Comparison of ENCODE assay signal across 12 mouse cellular contexts in genomic region chr6:36843031-36843488, GRCm38 (mm10). TPM values are rescaled to one million over a fixed set of nuclear protein-coding genes. Genes with fewer than 3 reads are reported as not detected.
DNase-seq lines count a peak whose midpoint lies in the region; ATAC-seq and TF ChIP-seq lines count a peak whose summit lies in the region.
"Had no signal": no experiment of that assay in that cellular context is flagged by ENCODE, and none has a peak within 500 bp of the region (broad histone marks: within the 10 kb centered on the region; RNA-seq: fewer than 3 reads in every experiment).

No protein-coding gene starts in this region.

- peaks cover 4% of the 10 kb centered on the region; the same call in 1 of the 2 replicates for H3K36me3 ChIP-seq in hindbrain, postnatal 0 days (ENCODE audit: insufficient read depth, low read length)
- peaks cover 10% of the 10 kb centered on the region; the same call in 1 of the 2 replicates for H3K36me3 ChIP-seq in hindbrain, embryonic 14.5 days (replicated peaks; ENCODE audit: control insufficient read depth, insufficient read depth)
- no peaks in the 10 kb centered on the region for H3K36me3 ChIP-seq in heart, embryonic 10.5 days
- H3K36me3 ChIP-seq: forebrain, embryonic 10.5 days had no signal

- DNase-seq in hindbrain, postnatal 0 days (ENCODE audit: low spot score): peak; percentile 43
- DNase-seq in hindbrain, embryonic 14.5 days (ENCODE audit: low spot score): no peak
- DNase-seq in 3T3-L1 (ENCODE audit: low read depth, low spot score) (peak; percentile 66), NIH3T3 (ENCODE audit: low read depth) (peak; percentile 61)
- DNase-seq in left cerebral cortex, postnatal 14 days (ENCODE audit: low spot score in 2 of 2): peak; percentile 52 to 64
- DNase-seq in kidney, postnatal 36 days: no peak
- DNase-seq in heart, embryonic 10.5 days (ENCODE audit: low spot score): no peak
- DNase-seq: adrenal gland, postnatal 14 days; gastrocnemius, postnatal 36 days had no signal

- peaks cover 4% of the 10 kb centered on the region; the same call in 1 of the 2 replicates for H3K4me1 ChIP-seq in hindbrain, postnatal 0 days (ENCODE audit: insufficient read depth, low read length)
- peaks cover 3% of the 10 kb centered on the region; the same call in 1 of the 2 replicates for H3K4me1 ChIP-seq in hindbrain, embryonic 14.5 days (replicated peaks; ENCODE audit: control insufficient read depth, insufficient read depth, low read length)
- H3K4me1 ChIP-seq in heart, embryonic 10.5 days: peaks cover 3% of the 10 kb centered on the region

- TF ChIP-seq CTCF in hindbrain, postnatal 0 days (IDR thresholded peaks at IDR 0.05; ENCODE audit: low read depth): no peak

- intact Hi-C loops in left cerebral cortex, postnatal 14 days (cut with DNase I): no loop called here

- ATAC-seq in hindbrain, postnatal 0 days: no peak; the same call in 1 of the 2 replicates
- ATAC-seq in hindbrain, embryonic 14.5 days (ENCODE audit: low FRiP score): no peak
- ATAC-seq: intestine, postnatal 0 days had no signal

- H3K9ac ChIP-seq in hindbrain, postnatal 0 days (replicated peaks; ENCODE audit: low read length): no peak overlapping the region
- H3K9ac ChIP-seq in hindbrain, embryonic 14.5 days: no peak overlapping the region

- no peaks in the 10 kb centered on the region for H3K9me3 ChIP-seq in hindbrain, postnatal 0 days (ENCODE audit: low read length)
- no peaks in the 10 kb centered on the region for H3K9me3 ChIP-seq in hindbrain, embryonic 14.5 days (ENCODE audit: control insufficient read depth, low read length)
- no peaks in the 10 kb centered on the region for H3K9me3 ChIP-seq in heart, embryonic 10.5 days
- H3K9me3 ChIP-seq: forebrain, embryonic 10.5 days had no signal

- no peaks in the 10 kb centered on the region for H3K27me3 ChIP-seq in hindbrain, postnatal 0 days (ENCODE audit: insufficient read depth, low read length)
- no peaks in the 10 kb centered on the region for H3K27me3 ChIP-seq in hindbrain, embryonic 14.5 days (ENCODE audit: control insufficient read depth, insufficient read depth, low read length)
- H3K27me3 ChIP-seq in heart, embryonic 10.5 days (ENCODE audit: insufficient read depth, poor library complexity, severe bottlenecking): no peaks in the 10 kb centered on the region

- peak overlapping the region; percentile 20; the same call in 1 of the 2 replicates for H3K27ac ChIP-seq in hindbrain, postnatal 0 days
- no peak overlapping the region for H3K27ac ChIP-seq in hindbrain, embryonic 14.5 days
- no peak overlapping the region for H3K27ac ChIP-seq in heart, embryonic 10.5 days
- H3K27ac ChIP-seq: forebrain, embryonic 10.5 days had no signal

- H3K4me2 ChIP-seq in hindbrain, postnatal 0 days (ENCODE audit: low read depth, low read length): no peak overlapping the region
- H3K4me2 ChIP-seq in hindbrain, embryonic 14.5 days (replicated peaks): no peak overlapping the region

- H3K4me3 ChIP-seq in hindbrain, postnatal 0 days (ENCODE audit: low read length): no peak overlapping the region
- H3K4me3 ChIP-seq in hindbrain, embryonic 14.5 days (replicated peaks; ENCODE audit: low read length): no peak overlapping the region
- H3K4me3 ChIP-seq in heart, embryonic 10.5 days: no peak overlapping the region
- H3K4me3 ChIP-seq: forebrain, embryonic 10.5 days had no signal

- 45% methylated on average over 3 of the region's 3 CpGs for WGBS in hindbrain, postnatal 0 days
- WGBS in hindbrain, embryonic 14.5 days: 73% methylated on average over 3 of the region's 3 CpGs
- 61% methylated on average over 3 of the region's 3 CpGs for WGBS in heart, embryonic 10.5 days

RNA-seq across cellular contexts. Expression of gene Ptn, which starts 33.0 kb away (rescaled TPM):
- 396 and 403 TPM in 2 replicates for total RNA-seq in hindbrain, postnatal 0 days (2014; rRNA removed)
- polyA plus RNA-seq in hindbrain, postnatal 0 days (2015; fragmentation: Nextera tagmentation; extraction: Ambion mirVana): 1,251 and 1,433 TPM in 2 replicates
- 732 and 771 TPM in 2 replicates for polyA plus RNA-seq in hindbrain, embryonic 14.5 days (2014; fragmentation: Nextera tagmentation; extraction: Ambion mirVana)
- 100 to 1,000 TPM; 630 to 696 TPM for total RNA-seq in left cerebral cortex, postnatal 14 days (2021)
- polyA plus RNA-seq in heart, embryonic 10.5 days (2016; fragmentation: Nextera tagmentation; extraction: Ambion mirVana): 143 and 358 TPM in 2 replicates
- total RNA-seq: liver, adult 2 months had no signal
- polyA plus RNA-seq: liver, adult 2 months had no signal

Comparison
In these comparisons a context has a peak if more than half of its experiments do, and no peak if none do; other contexts are left out.
1. DNase-seq: peak in hindbrain, postnatal 0 days (single experiment), 3T3-L1 (single experiment), NIH3T3 (single experiment) and left cerebral cortex, postnatal 14 days (2 of 2); none in hindbrain, embryonic 14.5 days (single experiment), kidney, postnatal 36 days (0 of 2) and heart, embryonic 10.5 days (single experiment).